Mouse (Mus musculus) neutrophil, adult 83 days (primary cell): ENCODE results near the gene Hephl1. TPM values are rescaled to one million over a fixed set of nuclear protein-coding genes. Genes with fewer than 3 reads are reported as not detected.

Experiments used
- total RNA-seq, 2 experiments: library from RNA; stranded (reverse); gene quantifications; one replicate each; pipeline ENCODE4 v1.2.4; 2023

Hephl1 gene
- not detected for total RNA-seq

DNA sequence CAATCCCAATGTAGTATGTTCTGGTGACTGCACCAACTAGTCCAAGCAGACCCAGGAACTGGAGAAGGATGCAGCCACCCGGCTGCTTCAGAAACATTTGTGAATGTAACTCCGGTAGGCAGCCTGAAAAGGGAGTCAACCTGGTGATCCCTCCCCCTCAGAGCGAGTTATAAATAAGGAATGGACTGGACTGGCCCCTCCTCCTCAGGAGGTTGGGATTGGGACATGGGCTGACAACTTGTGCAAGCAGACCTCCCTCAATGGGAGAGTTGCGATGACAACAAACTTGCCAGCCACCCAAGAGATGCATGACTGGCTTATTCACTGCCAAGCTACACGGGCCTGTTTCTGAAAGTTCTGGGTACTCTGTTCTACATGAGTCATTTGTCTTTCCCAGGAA is at the start of gene Hephl1:
Hephl1 (minus strand) TSS at position 101 of the 400 bp plus-strand sequence.

DNA sequence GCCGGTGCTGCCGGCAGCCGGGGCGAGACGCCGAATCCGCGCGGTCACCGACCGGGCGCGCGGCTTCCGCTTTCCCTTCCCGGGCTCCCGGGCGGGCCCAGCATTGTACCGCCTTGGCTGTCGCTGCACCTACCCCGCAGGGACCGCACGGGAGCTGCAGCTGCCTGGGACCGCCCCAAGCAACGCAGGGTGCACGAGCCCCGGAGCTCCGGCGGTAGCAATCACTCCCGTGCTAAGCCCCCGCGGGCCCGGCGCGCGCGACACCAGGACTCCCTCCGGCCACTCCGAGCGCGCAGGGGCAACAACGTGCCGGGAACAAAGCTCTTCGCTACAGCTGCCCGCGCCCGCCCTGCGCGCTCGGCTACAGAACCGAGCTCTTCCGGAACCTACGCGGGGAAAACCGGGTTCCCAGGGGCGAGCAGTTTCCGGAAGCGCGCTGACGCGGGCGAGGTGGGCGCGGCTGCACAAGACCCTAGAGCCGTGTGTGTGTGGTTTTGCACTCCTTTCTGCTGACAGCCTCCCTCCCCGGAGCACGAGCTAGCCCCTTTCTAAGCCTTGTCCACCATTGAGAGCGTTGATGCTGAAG is 66.7 kb downstream of the Hephl1 start, which contains the start of gene Panx1:
Panx1 (minus strand) TSS at position 395 of the 586 bp plus-strand sequence.

Other genes with a start within 250 kb of the Hephl1 start
- not detected for gene Izumo1r, start 208.2 kb downstream of the Hephl1 start, total RNA-seq
- 10 to 100 TPM in 1 of 2 experiments, 1 to 10 TPM in 1; 8.6 to 12.4 TPM for gene Panx1, start 66.6 kb downstream of the Hephl1 start, total RNA-seq
- gene Vstm5, start 126.9 kb upstream of the Hephl1 start, total RNA-seq = not detected
- gene Med17, start 167.8 kb upstream of the Hephl1 start, total RNA-seq = 10 to 100 TPM; 27.2 to 30.5 TPM
- 100 to 1,000 TPM; 373 to 427 TPM for gene Taf1d, start 194.1 kb upstream of the Hephl1 start, total RNA-seq
- 1 to 10 TPM; 6.5 to 8.2 TPM for gene 4931406C07Rik, start 194.3 kb upstream of the Hephl1 start, total RNA-seq
- 10 to 100 TPM; 25.2 to 25.8 TPM for gene Cep295, start 245.7 kb upstream of the Hephl1 start, total RNA-seq